Mouse (Mus musculus): ENCODE measurements around the gene Krt84.
"Not testable (repeated sequence)": the region's sequence is repeated elsewhere in the genome, so short reads cannot be mapped to it uniquely, and the experiment has no call there.

The Krt84 gene

GRCm38 (mm10) chr15:101532720-101533119 lies at the start of gene Krt84:
Gene Krt84 (minus strand): TSS chr15:101532820.
- no peak for DNase-seq (ENCODE audit: low spot score in 2 of 2)

- DNase-seq (ENCODE audit: low spot score in 2 of 2), result no peak
Observed at GRCm38 (mm10) chr15:101581701-101582100, 49.1 kb upstream of the Krt84 start.

DNA sequence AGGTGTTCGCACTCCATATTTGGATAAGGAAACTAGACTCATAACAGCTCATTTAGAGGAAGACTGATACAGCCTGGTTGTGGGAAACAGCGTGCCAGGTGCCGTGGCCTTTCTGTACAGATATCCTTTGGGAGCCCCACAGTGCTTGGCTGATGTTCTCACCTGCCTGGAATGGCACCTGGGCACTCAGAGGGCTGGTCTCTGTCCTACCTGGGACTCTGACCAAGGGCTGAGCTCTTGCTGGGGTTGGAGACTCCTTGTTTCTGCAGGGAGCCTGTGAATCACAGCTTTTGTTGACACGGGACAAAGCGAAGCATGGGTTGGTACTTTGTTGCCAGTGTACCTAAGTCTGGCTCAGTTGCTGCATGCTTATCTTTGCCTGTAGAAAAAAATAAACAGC lies 42.9 kb upstream of the Krt84 start:
- DNase-seq (ENCODE audit: low spot score in 2 of 2), result no peak

- DNase-seq (ENCODE audit: low spot score in 2 of 2), result no peak
Observed at GRCm38 (mm10) chr15:101573796-101574345, 41.3 kb upstream of the Krt84 start, which contains the start of gene Krt75. Gene Krt75 (minus strand): TSS chr15:101573904.

DNA sequence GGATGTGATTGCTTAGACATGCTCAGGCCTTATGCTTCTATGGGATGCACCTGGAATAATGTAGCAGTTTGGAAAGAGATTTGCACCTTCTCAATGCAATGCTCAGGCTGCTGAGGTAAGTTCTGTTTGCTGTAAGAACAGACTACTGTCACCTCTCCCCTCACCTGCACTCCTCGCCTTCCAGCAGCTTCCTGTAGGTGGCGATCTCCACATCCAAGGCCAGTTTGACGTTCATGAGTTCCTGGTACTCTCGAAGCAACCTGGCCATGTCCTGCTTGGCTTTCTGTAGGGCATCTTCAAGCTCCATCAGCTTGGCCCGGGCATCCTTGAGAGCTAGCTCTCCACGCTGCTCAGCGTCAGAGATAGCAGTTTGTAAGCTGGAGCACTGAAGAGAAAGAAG lies 35.2 kb upstream of the Krt84 start:
- peak in 1 of 2 experiments; percentile 10 for DNase-seq (ENCODE audit: low spot score in 2 of 2)

DNA sequence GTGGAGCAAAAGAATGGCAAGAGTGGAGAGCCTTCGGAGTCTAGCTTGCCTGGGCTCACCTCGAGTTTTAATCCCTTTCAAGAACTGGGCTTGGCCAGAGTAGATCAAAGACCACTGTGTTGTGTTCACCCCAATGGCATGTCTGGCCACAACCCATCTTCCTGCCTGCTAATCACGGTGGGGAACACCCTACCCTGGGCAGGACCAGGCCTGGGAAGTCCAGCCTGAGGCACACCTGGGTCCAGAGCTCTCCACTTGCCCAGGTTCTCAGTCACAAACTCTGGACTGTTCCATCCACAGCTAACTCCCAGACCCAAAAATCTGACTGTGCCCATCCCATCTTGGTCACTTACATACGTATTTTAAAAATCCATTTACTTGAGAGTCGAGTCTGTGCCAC lies 30.2 kb upstream of the Krt84 start, which contains the start of gene Krt90:
TSS of gene Krt90 (minus strand) at position 101 of the 400 bp plus-strand sequence.
- no peak for DNase-seq (ENCODE audit: low spot score in 2 of 2)

DNA sequence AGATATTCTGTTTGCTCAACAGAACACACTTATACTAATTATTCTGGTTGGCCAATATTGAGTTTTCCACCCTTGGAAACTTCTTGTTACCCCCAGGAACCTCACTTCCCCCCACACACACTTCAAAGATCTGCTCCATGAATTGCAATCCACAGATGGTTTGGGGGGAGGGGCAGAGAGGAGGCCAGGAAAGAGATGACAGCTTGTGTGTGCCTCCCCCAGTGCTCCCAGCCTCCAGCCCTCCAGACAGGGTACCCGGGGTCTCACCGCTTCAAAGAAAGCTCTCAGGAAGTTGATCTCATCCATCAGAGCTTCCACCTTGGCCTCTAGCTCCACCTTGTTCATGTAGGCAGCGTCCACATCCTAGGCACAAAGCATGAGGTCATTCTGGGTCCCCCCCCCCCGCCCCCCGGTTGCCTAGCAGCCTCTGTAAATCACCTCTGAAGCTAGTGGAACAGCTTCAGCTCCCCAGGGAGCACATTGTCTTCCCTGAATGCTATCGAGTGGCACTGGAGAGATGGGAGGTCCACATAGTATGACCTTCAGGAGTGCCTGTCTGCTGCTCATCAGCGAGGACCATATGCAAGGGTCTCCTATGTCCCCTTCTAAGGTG lies 25.5 kb upstream of the Krt84 start:
- DNase-seq (ENCODE audit: low spot score in 2 of 2), result no peak

DNA sequence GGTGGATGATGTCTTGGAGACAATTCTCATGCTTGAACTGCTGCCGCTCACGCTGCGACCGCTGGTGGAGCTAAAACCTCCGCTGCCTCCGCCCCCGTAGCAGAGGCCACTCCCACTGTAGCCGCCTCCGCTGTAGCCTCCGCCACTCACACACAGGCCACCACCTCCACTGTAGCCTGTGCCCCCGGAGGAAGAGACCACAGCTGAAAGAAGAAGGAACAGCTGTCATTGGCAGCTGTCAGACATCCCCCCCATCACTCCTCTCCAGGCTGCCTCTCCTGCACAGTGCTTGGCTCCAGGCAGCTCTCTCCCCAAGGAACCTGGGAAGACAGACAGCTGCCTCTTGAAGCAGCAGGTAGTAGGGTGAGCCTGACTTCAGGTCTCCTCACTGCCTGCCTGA lies 20.5 kb upstream of the Krt84 start:
- peak; percentile 37 to 54 for DNase-seq (ENCODE audit: low spot score in 2 of 2)

DNA sequence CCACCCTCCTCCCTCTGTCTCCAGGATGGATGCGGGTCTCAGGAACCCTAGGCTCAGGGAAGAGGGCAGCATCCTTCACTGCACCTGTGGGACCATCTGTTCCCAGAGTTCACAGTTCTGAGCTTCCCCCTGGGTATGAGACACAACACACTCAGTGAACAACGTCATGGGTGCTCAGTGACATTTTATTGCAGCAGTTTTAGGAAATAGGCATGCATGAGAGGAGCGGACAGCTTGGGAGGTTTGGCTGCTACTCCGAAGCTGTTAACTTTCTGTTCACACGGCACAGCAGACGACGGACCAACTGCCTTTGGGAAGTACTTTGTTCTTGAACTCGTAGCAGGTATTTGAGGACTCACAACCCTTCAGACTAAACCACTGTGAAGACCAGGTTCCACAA lies 19.6 kb upstream of the Krt84 start:
- no peak for DNase-seq (ENCODE audit: low spot score in 2 of 2)

- no peak for DNase-seq (ENCODE audit: low spot score in 2 of 2)
Observed at GRCm38 (mm10) chr15:101550567-101550966, 17.9 kb upstream of the Krt84 start, which contains the start of gene Krt82. Gene Krt82 (minus strand): TSS chr15:101550667.

DNA sequence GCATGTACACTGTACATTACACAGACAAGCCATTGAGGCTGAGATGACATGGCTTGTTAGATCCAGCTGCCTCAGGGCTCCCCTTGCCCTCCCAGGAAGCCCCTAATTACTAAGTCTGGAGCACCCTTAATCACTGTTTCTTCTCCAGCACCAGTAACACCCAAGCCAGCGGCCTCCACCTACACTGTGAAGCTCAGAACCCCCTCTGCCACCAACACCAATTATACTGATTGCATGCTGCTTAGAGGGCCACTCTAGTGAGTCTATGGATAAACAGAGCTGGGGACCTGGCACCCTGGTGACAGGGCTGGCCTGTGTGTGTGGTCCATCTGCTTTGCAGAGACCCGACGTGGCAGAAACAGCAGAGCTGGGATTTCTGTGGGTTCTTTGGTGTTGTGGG lies 11.9 kb upstream of the Krt84 start:
- DNase-seq (ENCODE audit: low spot score in 2 of 2), result no peak

GRCm38 (mm10) chr15:101542543-101542942 lies 9.9 kb upstream of the Krt84 start:
- no peak for DNase-seq (ENCODE audit: low spot score in 2 of 2)

DNA sequence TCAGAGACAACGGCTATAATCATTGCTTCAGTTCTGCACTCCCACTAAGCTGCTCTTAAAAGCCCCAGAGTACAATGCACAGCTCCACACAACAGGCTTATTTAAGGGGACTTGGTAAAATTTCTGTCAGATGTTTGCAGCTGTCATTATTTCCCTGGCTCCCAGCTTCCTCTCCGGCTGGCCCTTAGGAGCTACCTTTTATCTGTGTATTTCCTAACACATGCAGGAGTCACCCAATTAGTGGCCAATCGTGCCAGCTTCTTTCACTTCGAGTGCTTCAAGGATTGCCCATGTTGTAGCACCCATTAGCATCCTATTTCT lies 5.9 kb upstream of the Krt84 start:
- no peak for DNase-seq (ENCODE audit: low spot score in 2 of 2)

GRCm38 (mm10) chr15:101537864-101538579 lies 5.4 kb upstream of the Krt84 start:
- DNase-seq (ENCODE audit: low spot score in 2 of 2), result no peak

GRCm38 (mm10) chr15:101536054-101536850 lies 3.6 kb upstream of the Krt84 start:
- DNase-seq (ENCODE audit: low spot score in 2 of 2), result no peak

- no peak for DNase-seq (ENCODE audit: low spot score in 2 of 2)
Observed at GRCm38 (mm10) chr15:101522556-101523232, 9.9 kb downstream of the Krt84 start.

GRCm38 (mm10) chr15:101519792-101520191 lies 12.8 kb downstream of the Krt84 start:
- DNase-seq (ENCODE audit: low spot score in 2 of 2), result peak; percentile 7 to 42

GRCm38 (mm10) chr15:101517161-101517560 lies 15.5 kb downstream of the Krt84 start, which contains the start of gene Gm49425:
Gene Gm49425 (minus strand): TSS chr15:101517261.
- DNase-seq (ENCODE audit: low spot score in 2 of 2), result not testable (repeated sequence)

- no peak for DNase-seq (ENCODE audit: low spot score in 2 of 2)
Observed at GRCm38 (mm10) chr15:101508247-101508646, 24.4 kb downstream of the Krt84 start.

DNA sequence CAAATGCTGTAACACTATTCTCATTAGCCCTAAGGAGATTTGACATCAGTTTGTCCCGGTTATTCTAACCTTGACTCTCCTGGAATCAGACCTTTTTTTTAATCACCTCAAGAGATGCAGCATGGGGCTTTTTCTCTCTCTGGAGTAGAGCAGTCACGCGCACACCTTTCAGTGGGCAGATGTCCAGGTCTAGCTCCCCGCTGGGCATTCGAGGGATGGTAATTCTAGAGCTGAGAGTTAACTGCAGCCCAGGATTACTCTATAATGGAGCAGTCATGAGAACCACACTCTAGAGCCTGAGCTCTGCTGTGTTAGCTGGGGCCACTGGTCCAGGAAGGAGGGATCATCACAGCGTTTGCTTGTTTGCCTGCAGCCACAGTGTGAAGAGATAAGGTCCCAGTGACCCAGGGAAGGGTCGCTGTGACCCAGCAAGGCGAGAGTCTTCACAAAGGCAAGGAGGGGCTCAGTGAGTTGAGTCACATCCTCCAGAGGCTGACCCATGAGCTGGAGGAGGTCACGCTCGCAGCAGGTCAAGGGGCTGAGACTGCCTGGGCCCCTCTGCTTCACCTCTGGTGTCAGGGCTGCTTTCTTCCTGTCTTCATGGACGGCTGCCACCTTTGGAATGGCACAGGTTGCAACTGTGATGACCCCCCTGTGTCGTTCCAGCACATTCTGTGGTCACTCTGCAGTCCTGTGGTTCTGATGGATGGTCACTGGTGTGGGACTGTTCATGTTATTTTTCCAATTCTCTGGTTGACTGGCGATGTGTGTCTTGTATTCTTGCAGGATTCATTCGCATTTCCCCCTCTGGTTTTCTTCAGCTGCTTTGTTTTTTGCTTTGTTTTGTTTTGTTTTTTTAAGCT lies 25.5 kb downstream of the Krt84 start:
- no peak for DNase-seq (ENCODE audit: low spot score in 2 of 2)

GRCm38 (mm10) chr15:101497181-101497580 lies 35.4 kb downstream of the Krt84 start:
- DNase-seq (ENCODE audit: low spot score in 2 of 2), result no peak
